Mouse (Mus musculus): ENCODE results near the gene Ap5z1.

DNA sequence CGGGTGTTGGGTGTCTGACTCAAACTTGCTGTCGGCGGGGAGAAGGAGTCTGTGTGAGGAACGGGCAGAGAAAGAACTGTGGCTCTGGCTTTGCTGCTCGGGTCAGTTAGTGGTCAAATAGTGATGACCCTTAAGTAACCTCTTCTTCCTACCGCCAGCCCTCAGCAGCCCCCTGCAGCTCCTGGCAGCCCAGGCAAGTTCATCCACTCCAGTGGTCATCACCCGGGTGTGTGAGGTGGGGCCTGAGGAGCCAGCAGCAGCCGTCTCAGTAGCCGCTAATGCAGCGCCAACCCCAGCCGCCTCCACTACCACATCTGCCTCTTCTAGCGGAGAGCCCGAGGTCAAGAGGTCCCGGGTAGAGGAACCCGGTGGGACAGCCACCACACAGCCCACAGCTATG lies 7.4 kb upstream of the Ap5z1 start:
- TF ChIP-seq CTCF (IDR thresholded peaks at IDR 0.05; ENCODE audit: insufficient read depth, low read depth, low read length) = no peak
- TF ChIP-seq POLR2A (IDR thresholded peaks at IDR 0.05; ENCODE audit: insufficient read depth, low read depth, low read length) = no peak
